Mouse (Mus musculus) heart, postnatal 14 days (tissue): ENCODE measurements around the gene Slc7a8. TPM values are rescaled to one million over a fixed set of nuclear protein-coding genes. Genes with fewer than 3 reads are reported as not detected.
"Not testable (repeated sequence)": the region's sequence is repeated elsewhere in the genome, so short reads cannot be mapped to it uniquely, and the experiment has no call there.

Experiments
- DNase-seq, 2 experiments: peaks; one replicate each; pipeline ENCODE4 v3.0.0; 2021 to 2022
- intact Hi-C: fragments of 180-260 bp; cut with DNase I; formaldehyde crosslinking; loops from one replicate; pipeline ENCODE4 v1.15.1; 2025
- total RNA-seq, 2 experiments: library from RNA; stranded (reverse); gene quantifications; 2 replicates each; pipeline ENCODE4 v1.2.3; 2021

Gene Slc7a8
- total RNA-seq, 2 experiments from 2014 or later: 3.2 to 3.7 TPM

- no peak for DNase-seq
- intact Hi-C loops: no loop called here
These were observed 1.2 kb upstream of the Slc7a8 start for GRCm38 (mm10) chr14:54782971-54783370.

GRCm38 (mm10) chr14:54780836-54781609, 723 bp downstream of the Slc7a8 start:
- peak; percentile 40 to 44 for DNase-seq
- intact Hi-C loops: no loop called here

- DNase-seq: no peak
- intact Hi-C loops: no loop called here
These were observed 1.7 kb downstream of the Slc7a8 start for GRCm38 (mm10) chr14:54780084-54780483.

GRCm38 (mm10) chr14:54777893-54778292, 3.9 kb downstream of the Slc7a8 start:
- DNase-seq: no peak
- intact Hi-C loops: no loop called here

- no peak for DNase-seq
- intact Hi-C loops: no loop called here
These were observed 5.0 kb downstream of the Slc7a8 start for GRCm38 (mm10) chr14:54776768-54777167.

- intact Hi-C loops: no loop called here
- no peak for DNase-seq
These were observed 6.2 kb downstream of the Slc7a8 start for GRCm38 (mm10) chr14:54775534-54776041.

DNA sequence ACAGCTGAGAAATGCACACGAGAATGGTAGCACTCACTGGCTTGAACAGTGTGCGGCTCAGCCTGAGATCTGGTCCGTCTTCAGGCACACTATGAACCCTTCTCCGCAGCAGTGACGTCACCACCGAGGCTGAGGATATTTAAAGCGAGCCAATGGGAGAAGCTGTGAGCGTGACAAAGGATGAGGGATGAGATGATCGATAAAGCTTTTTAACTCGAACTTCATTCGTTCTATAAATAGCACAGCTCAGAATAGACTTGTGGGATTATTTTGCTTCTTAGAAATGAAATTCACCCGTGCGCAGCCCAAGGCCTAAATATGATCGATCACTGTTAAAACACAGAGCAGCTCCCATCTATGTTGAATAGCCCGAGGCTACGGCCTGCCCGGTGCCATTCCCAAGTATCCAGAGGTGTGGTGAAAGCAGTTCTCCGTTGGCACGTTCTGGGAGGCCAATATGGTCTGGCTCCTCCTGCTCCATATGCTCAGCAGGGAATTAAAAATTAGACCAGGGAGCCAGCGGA, 9.4 kb downstream of the Slc7a8 start:
- intact Hi-C loops: no loop called here
- peak in 1 of 2 experiments; percentile 21 for DNase-seq

DNA sequence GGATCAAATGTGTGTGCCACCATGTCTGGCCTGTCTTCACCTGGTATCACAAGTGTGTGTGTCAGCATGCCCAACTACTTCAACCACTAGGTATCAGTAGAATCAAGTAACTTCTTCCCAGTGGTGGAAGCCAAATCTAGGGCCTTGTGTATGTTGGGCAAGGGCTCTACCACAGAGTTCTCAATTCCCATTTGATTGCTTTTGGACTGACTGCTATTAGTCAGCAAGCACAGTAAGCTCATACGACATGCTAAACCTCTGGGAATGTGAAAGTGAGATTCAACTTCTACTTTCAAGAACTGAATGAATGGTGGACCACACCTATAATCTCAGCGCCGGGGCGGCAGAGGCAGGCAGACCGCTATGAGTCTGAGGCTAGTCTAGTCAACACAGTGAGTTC, 11.4 kb downstream of the Slc7a8 start:
- no peak for DNase-seq
- intact Hi-C loops: no loop called here

GRCm38 (mm10) chr14:54769068-54769425, 12.7 kb downstream of the Slc7a8 start:
- intact Hi-C loops: no loop called here

GRCm38 (mm10) chr14:54768314-54769067, 13.3 kb downstream of the Slc7a8 start:
- no peak for DNase-seq
- intact Hi-C loops: no loop called here

More at GRCm38 (mm10) chr14:54769068-54769425, 12.7 kb downstream of the Slc7a8 start:
- no peak for DNase-seq

- DNase-seq, intact Hi-C loops: not testable (repeated sequence)
These were observed 14.8 kb downstream of the Slc7a8 start for GRCm38 (mm10) chr14:54766937-54767336.

- intact Hi-C loops: no loop called here
- DNase-seq: peak in 1 of 2 experiments; percentile 10
These were observed 25.4 kb downstream of the Slc7a8 start for GRCm38 (mm10) chr14:54756382-54756781.

GRCm38 (mm10) chr14:54754602-54755018, 27.1 kb downstream of the Slc7a8 start:
- DNase-seq: peak; percentile 53 to 55
- intact Hi-C loops: no loop called here

DNA sequence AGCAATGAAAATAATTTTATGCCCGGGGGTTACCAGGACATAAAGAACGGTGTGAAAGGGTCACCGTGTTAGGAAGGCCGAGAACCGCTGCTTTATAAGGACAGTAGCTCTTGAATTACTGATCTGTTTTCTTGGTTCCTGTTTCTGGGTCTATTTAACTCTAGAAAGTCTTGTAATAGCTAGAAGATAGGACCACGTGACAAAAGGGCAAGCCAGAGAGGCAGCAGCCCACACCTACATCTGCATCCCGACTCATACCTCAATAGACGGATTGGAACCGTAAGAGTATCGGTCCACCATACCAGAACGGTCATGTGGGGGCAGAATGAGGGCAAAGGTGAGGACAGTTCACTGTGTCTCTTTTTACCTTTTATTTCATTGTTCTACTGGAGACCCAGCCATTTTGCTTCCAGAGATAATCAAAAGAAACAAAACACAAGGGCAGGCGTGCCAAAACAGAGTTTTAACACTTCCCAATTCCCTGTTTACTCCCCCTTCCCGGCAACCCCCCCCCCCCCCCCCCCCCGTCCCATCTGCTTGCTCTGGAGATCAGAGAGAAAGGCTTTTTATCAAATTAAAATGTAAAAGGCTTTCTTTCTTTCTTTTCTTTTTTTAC, 27.7 kb downstream of the Slc7a8 start:
- DNase-seq: no peak
- intact Hi-C loops: no loop called here

GRCm38 (mm10) chr14:54752938-54753337, 28.8 kb downstream of the Slc7a8 start:
- no peak for DNase-seq
- intact Hi-C loops: no loop called here

DNA sequence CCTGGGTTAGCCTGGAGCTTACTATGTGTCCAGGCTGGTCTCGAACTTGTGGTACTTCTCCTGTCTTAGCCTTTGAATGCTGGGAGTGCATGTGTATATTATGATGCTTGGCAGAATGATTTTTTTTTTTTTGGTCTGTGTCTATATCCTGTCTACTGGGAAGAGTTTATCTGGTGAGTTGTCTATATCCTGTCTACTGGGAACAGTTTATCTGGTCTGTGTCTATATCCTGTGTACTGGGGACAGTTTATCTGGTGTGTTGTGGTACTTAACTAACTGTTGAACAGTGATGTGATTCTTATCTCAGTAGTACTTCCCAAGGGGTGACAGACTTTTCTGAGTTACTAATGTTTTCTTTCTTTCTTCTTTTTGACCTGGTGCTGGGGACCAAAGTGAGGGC, 30.0 kb downstream of the Slc7a8 start:
- intact Hi-C loops: no loop called here
- DNase-seq: no peak

DNA sequence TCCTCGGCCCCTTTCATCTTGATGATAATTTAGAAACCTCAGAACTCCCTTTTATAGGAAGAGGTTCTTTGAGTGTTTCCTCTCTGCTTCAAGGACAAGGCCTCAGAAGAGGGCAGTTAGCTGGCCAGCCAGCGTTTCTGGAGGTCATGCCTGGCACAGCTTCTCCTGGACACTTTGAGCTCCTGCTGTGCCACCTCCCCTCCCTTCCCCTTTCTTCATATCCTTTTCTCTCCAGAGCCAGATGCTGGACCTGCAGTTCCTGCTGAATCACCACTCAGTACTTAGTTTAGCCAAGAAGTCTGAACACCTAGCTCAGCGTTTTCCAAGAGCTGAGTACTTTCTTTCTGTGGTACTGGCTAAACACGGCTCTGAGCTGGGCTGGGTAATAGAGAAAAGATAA, 32.5 kb downstream of the Slc7a8 start:
- DNase-seq: peak in 1 of 2 experiments; percentile 14
- intact Hi-C loops: no loop called here

- intact Hi-C loops: no loop called here
- peak; percentile 41 to 50 for DNase-seq
These were observed 33.5 kb downstream of the Slc7a8 start for GRCm38 (mm10) chr14:54747942-54748917.

- DNase-seq: no peak
- intact Hi-C loops: no loop called here
These were observed 35.7 kb downstream of the Slc7a8 start for GRCm38 (mm10) chr14:54746038-54746437.

GRCm38 (mm10) chr14:54744473-54744872, 37.3 kb downstream of the Slc7a8 start:
- intact Hi-C loops: no loop called here
- no peak for DNase-seq
